Mouse (Mus musculus) bone marrow macrophage, adult 2 months (primary cell): ENCODE data around the gene Trcg1.

Source experiments
- CTCF ChIP-seq: IDR thresholded peaks from 2 replicates; pipeline ENCODE4 v1.5.1; 2012; ENCODE audit warnings: low read depth, mild to moderate bottlenecking, low read length, moderate library complexity
- POLR2A ChIP-seq: IDR thresholded peaks from 2 replicates; pipeline ENCODE4 v1.6.1; 2012; ENCODE audit warnings: mild to moderate bottlenecking, low read depth, low read length, borderline replicate concordance

DNA sequence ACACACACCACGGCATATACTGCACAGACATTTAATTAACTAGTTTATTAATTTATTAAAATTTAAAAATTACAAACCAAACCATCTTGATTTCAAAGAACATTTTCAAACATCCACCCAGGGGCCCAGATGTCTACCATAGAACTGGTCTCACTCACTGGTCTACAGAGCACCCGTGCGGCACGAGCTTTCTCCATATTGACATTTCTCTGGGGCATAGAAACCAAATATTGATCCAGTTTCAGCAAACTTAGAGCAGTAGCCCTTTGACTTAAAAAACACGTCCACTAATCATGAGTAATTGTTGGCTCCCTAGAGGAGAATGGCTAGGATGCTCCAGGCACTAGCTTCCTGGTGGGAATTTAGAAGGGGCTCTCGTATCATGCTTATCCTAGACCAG is 50.8 kb downstream of the Trcg1 start:
- no peak for TF ChIP-seq CTCF
- TF ChIP-seq POLR2A = no peak
